Mouse (Mus musculus) neural tube, embryonic 15.5 days (tissue): ENCODE measurements around the gene Thap4. TPM values are rescaled to one million over a fixed set of nuclear protein-coding genes. Genes with fewer than 3 reads are reported as not detected.

Experiments used
- ATAC-seq: fragments of 200-750 bp; cut with Nextera tagmentation; 2 replicates; pipeline ENCODE4 v1.8.0; 2017; ENCODE audit warnings: mild to moderate bottlenecking, moderate TSS enrichment, moderate library complexity; ENCODE audit not compliant: low FRiP score
- H3K27ac ChIP-seq: fragments of 300-500 bp; sonication (generic); replicated peaks from 2 replicates; pipeline ENCODE4 v1.5.1; 2015; ENCODE audit warnings: mild to moderate bottlenecking, inconsistent platforms
- H3K27me3 ChIP-seq: fragments of 300-500 bp; sonication (generic); replicated peaks from 2 replicates; pipeline ENCODE4 v1.6.1; 2015; ENCODE audit warnings: inconsistent platforms
- H3K36me3 ChIP-seq: fragments of 300-500 bp; sonication (generic); 2 replicates; pipeline ENCODE4 v1.6.1; 2015; ENCODE audit warnings: inconsistent platforms
- H3K4me1 ChIP-seq: fragments of 300-500 bp; sonication (generic); 2 replicates; pipeline ENCODE4 v1.6.1; 2015; ENCODE audit warnings: inconsistent platforms
- H3K4me2 ChIP-seq: fragments of 300-500 bp; sonication (generic); 2 replicates; pipeline ENCODE4 v1.6.1; 2015; ENCODE audit warnings: inconsistent platforms, mild to moderate bottlenecking, moderate library complexity
- H3K4me3 ChIP-seq: fragments of 300-500 bp; sonication (generic); replicated peaks from 2 replicates; pipeline ENCODE4 v1.5.1; 2015; ENCODE audit warnings: mild to moderate bottlenecking, inconsistent platforms
- H3K9ac ChIP-seq: fragments of 300-500 bp; sonication (generic); replicated peaks from 2 replicates; pipeline ENCODE4 v1.6.1; 2015; ENCODE audit warnings: mild to moderate bottlenecking, inconsistent platforms
- H3K9me3 ChIP-seq: fragments of 300-500 bp; sonication (generic); replicated peaks from 2 replicates; pipeline ENCODE4 v1.6.1; 2016; ENCODE audit warnings: inconsistent platforms
- WGBS: fragments of 180-500 bp; shearing (Covaris S2); methylation state at CpG from one replicate; pipeline ENCODE4 v1.1.7; 2015; ENCODE audit warnings: mixed read lengths; 5-methylcytosine and 5-hydroxymethylcytosine counted together
- polyA plus RNA-seq: library from polyadenylated mRNA; unstranded; fragments of >200 nt; fragmentation: Nextera tagmentation; extraction: Ambion mirVana; gene quantifications from 2 replicates; pipeline ENCODE4 v1.2.1, GENCODE M21; 2015

The Thap4 gene
- 45.4 and 53.2 TPM in 2 replicates for polyA plus RNA-seq

DNA sequence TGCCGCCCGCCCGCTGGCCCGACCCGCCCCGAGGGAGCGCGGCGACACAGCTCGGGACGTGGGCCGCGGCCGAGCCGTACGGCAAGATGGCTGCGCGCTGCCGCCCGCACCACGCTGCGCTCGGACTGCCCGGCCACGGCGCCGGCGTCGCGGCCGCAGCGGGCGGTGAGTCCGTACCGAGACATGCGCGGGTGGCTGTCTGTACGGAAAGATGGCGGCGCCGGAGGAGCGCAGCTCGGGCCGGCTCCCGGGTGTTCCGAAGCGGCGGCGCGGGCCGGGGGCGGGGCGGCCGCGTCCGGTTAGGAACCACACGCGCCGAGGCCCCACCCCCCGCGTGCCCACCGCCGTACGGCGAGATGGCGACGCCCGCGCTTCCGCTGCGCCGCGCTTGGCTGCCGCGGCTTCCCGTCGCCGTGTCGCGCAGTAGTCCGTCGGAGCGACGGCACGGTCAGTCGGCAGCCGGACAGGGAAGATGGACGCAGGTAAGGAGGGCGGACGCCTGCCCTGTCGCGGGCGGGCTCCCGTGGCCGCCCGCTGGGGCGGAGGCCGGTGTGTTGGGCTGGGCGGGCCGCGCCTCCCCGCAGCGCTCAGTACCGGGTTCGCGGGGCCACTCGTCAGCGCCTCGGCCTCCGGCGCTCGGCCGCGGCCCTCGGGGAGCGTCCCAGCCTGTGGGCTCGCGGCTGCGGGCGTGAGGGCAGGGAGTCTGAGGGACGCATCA lies at the start of gene Thap4:
Thap4 (minus strand) TSS at position 292 of the 718 bp plus-strand sequence.
- peaks cover 10% of the 10 kb centered on the region for H3K36me3 ChIP-seq
- H3K27ac ChIP-seq, result peak within 1 kb of the TSS; percentile 89
- peak within 1 kb of the TSS; percentile 97 for H3K4me3 ChIP-seq
- peaks cover 41% of the 10 kb centered on the region for H3K4me1 ChIP-seq
- peak within 1 kb of the TSS; percentile 78 for H3K9ac ChIP-seq
- no peaks in the 10 kb centered on the region for H3K27me3 ChIP-seq
- ATAC-seq, result peak; percentile 95
- WGBS, result under 1% methylated on average over 89 of the region's 121 CpGs
- no peaks in the 10 kb centered on the region for H3K9me3 ChIP-seq
- H3K4me2 ChIP-seq, result peak within 1 kb of the TSS; percentile 79

- Histone ChIP-seq H3K9me3 (no peaks in the 10 kb centered on the region), H3K27me3 (no peaks in the 10 kb centered on the region), H3K4me2 (peak within 1 kb of the TSS; percentile 96), H3K9ac (peak within 1 kb of the TSS; percentile 94), H3K27ac (peak within 1 kb of the TSS; percentile 99), H3K36me3 (peaks cover 30% of the 10 kb centered on the region), H3K4me1 (peaks cover 42% of the 10 kb centered on the region), H3K4me3 (peak within 1 kb of the TSS; percentile 91)
- peak; percentile 96 for ATAC-seq
- under 1% methylated on average over 71 of the region's 94 CpGs for WGBS
These were observed 49.2 kb upstream of the Thap4 start, which contains the start of gene Ing5 for GRCm38 (mm10) chr1:93803556-93804507. Gene Ing5, plus strand, starts transcription at chr1:93803965.

GRCm38 (mm10) chr1:93802771-93803170 lies 48.1 kb upstream of the Thap4 start:
- Histone ChIP-seq H3K27me3 (no peaks in the 10 kb centered on the region), H3K9me3 (no peaks in the 10 kb centered on the region), H3K27ac (peak overlapping the region; percentile 99; the same call in 1 of the 2 replicates), H3K9ac (no peak overlapping the region), H3K4me3 (peak overlapping the region; percentile 91), H3K4me2 (peak overlapping the region; percentile 96), H3K4me1 (peaks cover 42% of the 10 kb centered on the region), H3K36me3 (peaks cover 30% of the 10 kb centered on the region)
- 86% methylated on average over 5 of the region's 5 CpGs for WGBS
- no peak for ATAC-seq

- under 1% methylated on average over 42 of the region's 42 CpGs for WGBS
- no peaks in the 10 kb centered on the region for H3K9me3 ChIP-seq
These were observed 47.1 kb upstream of the Thap4 start, which contains the start of gene Dtymk for GRCm38 (mm10) chr1:93801741-93802238. Gene Dtymk, minus strand, starts transcription at chr1:93801934.

GRCm38 (mm10) chr1:93800670-93801503 lies 46.2 kb upstream of the Thap4 start:
- Histone ChIP-seq H3K4me1 (peaks cover 40% of the 10 kb centered on the region), H3K4me2 (peak overlapping the region; percentile 77), H3K9ac (peak overlapping the region; percentile 66), H3K36me3 (peaks cover 25% of the 10 kb centered on the region), H3K9me3 (no peaks in the 10 kb centered on the region), H3K27me3 (no peaks in the 10 kb centered on the region), H3K4me3 (peak overlapping the region; percentile 60), H3K27ac (peak overlapping the region; percentile 78)
- ATAC-seq, result no peak
- 79% methylated on average over 21 of the region's 21 CpGs for WGBS

More at GRCm38 (mm10) chr1:93801741-93802238, 47.1 kb upstream of the Thap4 start, which contains the start of gene Dtymk:
- ATAC-seq, result peak; percentile 64
- H3K27me3 ChIP-seq, result no peaks in the 10 kb centered on the region
- H3K9ac ChIP-seq, result peak within 1 kb of the TSS; percentile 66
- peaks cover 29% of the 10 kb centered on the region for H3K36me3 ChIP-seq
- H3K4me2 ChIP-seq, result peak within 1 kb of the TSS; percentile 77
- H3K4me1 ChIP-seq, result peaks cover 42% of the 10 kb centered on the region
- peak within 1 kb of the TSS; percentile 78 for H3K27ac ChIP-seq
- peak within 1 kb of the TSS; percentile 91 for H3K4me3 ChIP-seq

- Histone ChIP-seq H3K4me2 (no peak overlapping the region), H3K4me1 (peaks cover 4% of the 10 kb centered on the region), H3K9me3 (no peaks in the 10 kb centered on the region), H3K27me3 (no peaks in the 10 kb centered on the region), H3K27ac (no peak overlapping the region), H3K36me3 (peaks cover 61% of the 10 kb centered on the region), H3K9ac (no peak overlapping the region), H3K4me3 (no peak overlapping the region)
- 84% methylated on average over 8 of the region's 8 CpGs for WGBS
- no peak for ATAC-seq
These were observed 41.2 kb upstream of the Thap4 start for GRCm38 (mm10) chr1:93795886-93796285.

DNA sequence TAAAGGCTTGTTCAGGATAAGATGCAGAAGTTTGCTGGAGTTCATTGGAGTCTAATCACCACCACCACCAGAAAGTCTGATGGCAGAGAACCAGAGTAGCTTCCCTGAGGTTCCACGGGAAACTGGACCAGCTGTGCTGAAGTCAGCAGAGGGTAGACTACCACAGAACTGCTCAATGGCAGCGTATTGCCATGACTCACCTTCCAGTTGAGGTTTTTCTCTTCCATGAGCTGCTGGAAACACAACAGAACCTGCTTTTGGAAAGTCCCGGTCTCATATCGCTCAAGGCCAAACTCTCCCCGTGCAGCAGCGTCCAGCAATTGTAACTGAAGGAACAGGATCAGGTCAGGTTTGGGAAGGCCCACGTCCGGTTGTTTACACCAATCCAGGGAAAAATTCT lies 39.9 kb upstream of the Thap4 start:
- Histone ChIP-seq H3K4me1 (no peaks in the 10 kb centered on the region), H3K9me3 (no peaks in the 10 kb centered on the region), H3K27ac (no peak overlapping the region), H3K36me3 (peaks cover 71% of the 10 kb centered on the region), H3K4me2 (no peak overlapping the region), H3K4me3 (no peak overlapping the region), H3K27me3 (no peaks in the 10 kb centered on the region), H3K9ac (no peak overlapping the region)
- 96% methylated on average over 8 of the region's 8 CpGs for WGBS
- ATAC-seq, result no peak

DNA sequence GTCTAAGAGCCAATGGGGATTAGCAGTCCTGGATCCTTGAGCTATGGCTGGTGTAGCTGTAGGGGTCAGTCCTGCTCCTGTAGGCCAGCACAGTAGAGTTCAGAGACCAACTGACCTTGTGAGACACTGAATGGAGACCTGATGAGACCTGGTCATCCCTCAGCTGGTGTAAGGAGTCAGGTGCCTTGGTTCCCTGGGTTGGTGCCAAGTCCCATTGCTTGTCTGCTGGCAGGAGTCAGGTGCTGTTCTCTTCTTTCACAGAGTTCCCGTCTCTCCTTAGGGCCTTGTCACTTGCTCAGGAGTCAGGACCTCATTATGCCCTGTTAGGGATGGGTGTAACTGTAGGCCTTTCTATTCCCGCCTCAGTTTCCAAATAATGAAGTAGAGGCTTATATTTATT lies 32.2 kb upstream of the Thap4 start:
- no peak overlapping the region for H3K4me3 ChIP-seq
- ATAC-seq, result no peak
- H3K27ac ChIP-seq, result no peak overlapping the region
- H3K36me3 ChIP-seq, result peaks cover 95% of the 10 kb centered on the region
- H3K9me3 ChIP-seq, result no peaks in the 10 kb centered on the region
- no peak overlapping the region for H3K9ac ChIP-seq
- WGBS, result 94% methylated on average over 2 of the region's 2 CpGs
- H3K4me2 ChIP-seq, result no peak overlapping the region
- H3K27me3 ChIP-seq, result no peaks in the 10 kb centered on the region
- no peaks in the 10 kb centered on the region for H3K4me1 ChIP-seq

DNA sequence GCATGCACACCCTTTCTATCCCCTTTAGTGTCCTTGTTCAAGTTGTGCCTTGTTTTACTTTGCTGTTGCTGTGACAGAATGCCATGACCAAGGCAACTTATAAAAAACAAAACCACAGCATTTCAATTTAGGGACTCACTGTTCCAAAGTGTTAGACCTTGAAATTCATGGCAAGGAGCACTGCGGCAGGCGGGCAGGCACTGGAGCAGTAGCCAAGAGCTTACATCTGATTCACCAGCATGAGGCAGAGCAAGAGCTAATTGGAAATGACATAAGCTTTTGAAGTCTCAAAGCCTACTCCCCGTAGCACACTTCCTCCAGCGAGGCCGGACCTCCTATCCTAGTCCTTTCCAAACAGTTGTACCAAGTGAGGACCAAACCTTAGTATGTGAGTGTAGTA lies 22.0 kb upstream of the Thap4 start:
- no peak overlapping the region for H3K9ac ChIP-seq
- H3K27me3 ChIP-seq, result no peaks in the 10 kb centered on the region
- H3K36me3 ChIP-seq, result peaks cover 76% of the 10 kb centered on the region
- no peaks in the 10 kb centered on the region for H3K4me1 ChIP-seq
- H3K4me3 ChIP-seq, result no peak overlapping the region
- no peak overlapping the region for H3K4me2 ChIP-seq
- no peak overlapping the region for H3K27ac ChIP-seq
- no peaks in the 10 kb centered on the region for H3K9me3 ChIP-seq
- WGBS, result 95% methylated on average over 5 of the region's 5 CpGs
- no peak for ATAC-seq

- no peak for ATAC-seq
- 92% methylated on average over 3 of the region's 3 CpGs for WGBS
These were observed 15.2 kb upstream of the Thap4 start for GRCm38 (mm10) chr1:93769901-93770300.

DNA sequence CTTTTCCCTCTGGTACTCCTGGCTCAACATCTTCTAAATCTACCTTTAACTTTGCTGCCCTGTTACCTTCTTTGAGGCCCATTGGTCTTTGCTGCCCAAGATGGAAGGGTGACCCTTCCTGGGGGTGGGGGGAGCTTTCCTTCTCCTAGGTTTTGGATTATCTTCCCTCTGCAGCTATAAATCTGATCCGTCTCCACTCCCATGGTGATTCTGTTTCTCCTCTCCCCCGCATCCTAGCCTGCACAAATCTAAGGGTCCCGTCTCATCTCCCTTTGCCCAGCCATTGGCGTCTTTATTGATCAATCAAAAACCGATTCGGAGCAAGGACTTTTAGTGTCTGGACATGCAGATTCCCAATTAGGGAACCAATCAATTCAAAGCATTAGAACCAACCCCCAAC lies 12.9 kb upstream of the Thap4 start:
- no peak overlapping the region for H3K4me2 ChIP-seq
- no peaks in the 10 kb centered on the region for H3K9me3 ChIP-seq
- WGBS, result 95% methylated on average over 6 of the region's 6 CpGs
- peaks cover 23% of the 10 kb centered on the region for H3K36me3 ChIP-seq
- no peak for ATAC-seq
- H3K27me3 ChIP-seq, result no peaks in the 10 kb centered on the region
- no peak overlapping the region for H3K27ac ChIP-seq
- no peak overlapping the region for H3K9ac ChIP-seq
- no peak overlapping the region for H3K4me3 ChIP-seq
- no peaks in the 10 kb centered on the region for H3K4me1 ChIP-seq

More at GRCm38 (mm10) chr1:93769901-93770300, 15.2 kb upstream of the Thap4 start:
- no peaks in the 10 kb centered on the region for H3K9me3 ChIP-seq
- H3K27ac ChIP-seq, result no peak overlapping the region
- H3K4me1 ChIP-seq, result no peaks in the 10 kb centered on the region
- no peak overlapping the region for H3K4me3 ChIP-seq
- H3K27me3 ChIP-seq, result no peaks in the 10 kb centered on the region
- peaks cover 43% of the 10 kb centered on the region for H3K36me3 ChIP-seq
- no peak overlapping the region for H3K9ac ChIP-seq
- H3K4me2 ChIP-seq, result no peak overlapping the region
